ENCODE assay signal across 8 mouse cellular contexts in genomic region chr14:59736861-59737700, GRCm38 (mm10).
DNase-seq lines count a peak whose midpoint lies in the region.

No protein-coding gene starts in this region.

- H3K4me1 ChIP-seq in forebrain, embryonic 10.5 days = peaks cover 66% of the 10 kb centered on the region

- peaks cover 80% of the 10 kb centered on the region for H3K27me3 ChIP-seq in forebrain, embryonic 10.5 days (ENCODE audit: poor library complexity, severe bottlenecking)

- no peak overlapping the region; the same call in 1 of the 2 replicates for H3K4me3 ChIP-seq in forebrain, embryonic 10.5 days

- peak; percentile 51 for DNase-seq in left cerebral cortex, adult 11 months (ENCODE audit: low spot score)
- DNase-seq in left cerebral cortex, adult 18-20 months (ENCODE audit: low spot score in 2 of 2) = no peak
- peak; percentile 84 for DNase-seq in forebrain, embryonic 10.5 days (ENCODE audit: extremely low spot score, low spot score)
- DNase-seq in layer of hippocampus, adult 8-10 months (ENCODE audit: low spot score in 2 of 2) = peak; percentile 30 to 77
- peak; percentile 68 for DNase-seq in retina, adult 2 months (ENCODE audit: low read depth, low spot score)
- DNase-seq in kidney, adult 8-10 months = no peak
- DNase-seq in gastrocnemius, postnatal 14 days = no peak
- no peak for DNase-seq in urinary bladder, adult 2 months (ENCODE audit: low spot score)

- peak overlapping the region; percentile 83 for H3K27ac ChIP-seq in forebrain, embryonic 10.5 days

- peaks cover 9% of the 10 kb centered on the region; the same call in 1 of the 2 replicates for H3K9me3 ChIP-seq in forebrain, embryonic 10.5 days

- no peaks in the 10 kb centered on the region; the same call in 1 of the 2 replicates for H3K36me3 ChIP-seq in forebrain, embryonic 10.5 days (replicated peaks)

- WGBS in forebrain, embryonic 10.5 days = 6% methylated on average over 9 of the region's 9 CpGs

- intact Hi-C loops in gastrocnemius, postnatal 14 days (cut with DNase I; ENCODE audit: low total_unique reads) = no loop called here

Comparison
In these comparisons a context has a peak if more than half of its experiments do, and no peak if none do; other contexts are left out.
1. DNase-seq: peak in left cerebral cortex, adult 11 months (single experiment), forebrain, embryonic 10.5 days (single experiment), layer of hippocampus, adult 8-10 months (2 of 2) and retina, adult 2 months (single experiment); none in left cerebral cortex, adult 18-20 months (0 of 2), kidney, adult 8-10 months (0 of 2), gastrocnemius, postnatal 14 days (single experiment) and urinary bladder, adult 2 months (single experiment).